Mouse (Mus musculus): ENCODE data around the gene Kcnn3. TPM values are rescaled to one million over a fixed set of nuclear protein-coding genes. Genes with fewer than 3 reads are reported as not detected.

Gene Kcnn3
- polyA plus RNA-seq, 1 experiment from 2014 or later, result 9.9 TPM

- 0 out of 2 replicates have a peak, but pooled peaks cover 5% of the 10 kb centered on the region for H3K36me3 ChIP-seq (ENCODE audit: control insufficient read depth, insufficient read depth, low read length)
- H3K27me3 ChIP-seq (ENCODE audit: control insufficient read depth, insufficient read depth, low read length), result no peaks in the 10 kb centered on the region
- H3K4me3 ChIP-seq (ENCODE audit: low read depth, low read length), result no peak overlapping the region
- no peaks in the 10 kb centered on the region for H3K9me3 ChIP-seq (ENCODE audit: control insufficient read depth, low read length)
- H3K4me2 ChIP-seq (ENCODE audit: low read depth, low read length), result no peak overlapping the region
- H3K4me1 ChIP-seq (ENCODE audit: control insufficient read depth, insufficient read depth, low read length), result peaks cover 5% of the 10 kb centered on the region; the same call in 1 of the 2 replicates
- no peak for ATAC-seq (ENCODE audit: low read depth)
- no peak overlapping the region for H3K9ac ChIP-seq (replicated peaks; ENCODE audit: low read depth, low read length)
- H3K27ac ChIP-seq (ENCODE audit: low read depth, low read length), result no peak overlapping the region; the same call in 1 of the 2 replicates
- 51% methylated on average over 7 of the region's 7 CpGs for WGBS
Measured at GRCm38 (mm10) chr3:89569707-89570324, 49.9 kb downstream of the Kcnn3 start.

- no peaks in the 10 kb centered on the region for H3K9me3 ChIP-seq (ENCODE audit: control insufficient read depth, low read length)
- H3K36me3 ChIP-seq (ENCODE audit: control insufficient read depth, insufficient read depth, low read length), result 0 out of 2 replicates have a peak, but pooled peaks cover 5% of the 10 kb centered on the region
- H3K27me3 ChIP-seq (ENCODE audit: control insufficient read depth, insufficient read depth, low read length), result no peaks in the 10 kb centered on the region
- WGBS, result 68% methylated on average over 3 of the region's 3 CpGs
- no peak overlapping the region for H3K4me3 ChIP-seq (ENCODE audit: low read depth, low read length)
- H3K4me2 ChIP-seq (ENCODE audit: low read depth, low read length), result no peak overlapping the region
- H3K4me1 ChIP-seq (ENCODE audit: control insufficient read depth, insufficient read depth, low read length), result peaks cover 5% of the 10 kb centered on the region; the same call in 1 of the 2 replicates
- H3K27ac ChIP-seq (ENCODE audit: low read depth, low read length), result no peak overlapping the region; the same call in 1 of the 2 replicates
- H3K9ac ChIP-seq (replicated peaks; ENCODE audit: low read depth, low read length), result no peak overlapping the region
- ATAC-seq (ENCODE audit: low read depth), result no peak
Measured at GRCm38 (mm10) chr3:89570362-89570761, 50.4 kb downstream of the Kcnn3 start.

- Histone ChIP-seq H3K9me3 (ENCODE audit: control insufficient read depth, low read length) (no peaks in the 10 kb centered on the region), H3K36me3 (ENCODE audit: control insufficient read depth, insufficient read depth, low read length) (no peaks in the 10 kb centered on the region), H3K9ac (replicated peaks; ENCODE audit: low read depth, low read length) (no peak overlapping the region), H3K27me3 (ENCODE audit: control insufficient read depth, insufficient read depth, low read length) (no peaks in the 10 kb centered on the region), H3K27ac (ENCODE audit: low read depth, low read length) (no peak overlapping the region), H3K4me2 (ENCODE audit: low read depth, low read length) (no peak overlapping the region), H3K4me3 (ENCODE audit: low read depth, low read length) (no peak overlapping the region), H3K4me1 (ENCODE audit: control insufficient read depth, insufficient read depth, low read length) (peaks cover 5% of the 10 kb centered on the region; the same call in 1 of the 2 replicates)
- WGBS, result 54% methylated on average over 2 of the region's 2 CpGs
- ATAC-seq (ENCODE audit: low read depth), result 0 out of 2 replicates have a peak, but pooled peaks have one; percentile 51
Measured at GRCm38 (mm10) chr3:89574260-89574659, 54.3 kb downstream of the Kcnn3 start.

GRCm38 (mm10) chr3:89576381-89576780, 56.4 kb downstream of the Kcnn3 start:
- Histone ChIP-seq H3K4me3 (ENCODE audit: low read depth, low read length) (no peak overlapping the region), H3K27me3 (ENCODE audit: control insufficient read depth, insufficient read depth, low read length) (no peaks in the 10 kb centered on the region), H3K27ac (ENCODE audit: low read depth, low read length) (no peak overlapping the region), H3K9me3 (ENCODE audit: control insufficient read depth, low read length) (no peaks in the 10 kb centered on the region), H3K4me2 (ENCODE audit: low read depth, low read length) (no peak overlapping the region), H3K9ac (replicated peaks; ENCODE audit: low read depth, low read length) (no peak overlapping the region), H3K36me3 (ENCODE audit: control insufficient read depth, insufficient read depth, low read length) (no peaks in the 10 kb centered on the region), H3K4me1 (ENCODE audit: control insufficient read depth, insufficient read depth, low read length) (0 out of 2 replicates have a peak, but pooled peaks cover 4% of the 10 kb centered on the region)
- WGBS, result 93% methylated on average over 6 of the region's 6 CpGs
- ATAC-seq (ENCODE audit: low read depth), result no peak

- no peak for ATAC-seq (ENCODE audit: low read depth)
- no peak overlapping the region for H3K27ac ChIP-seq (ENCODE audit: low read depth, low read length)
- H3K9ac ChIP-seq (replicated peaks; ENCODE audit: low read depth, low read length), result no peak overlapping the region
- no peaks in the 10 kb centered on the region for H3K9me3 ChIP-seq (ENCODE audit: control insufficient read depth, low read length)
- H3K4me1 ChIP-seq (ENCODE audit: control insufficient read depth, insufficient read depth, low read length), result 0 out of 2 replicates have a peak, but pooled peaks cover 4% of the 10 kb centered on the region
- H3K4me2 ChIP-seq (ENCODE audit: low read depth, low read length), result no peak overlapping the region
- H3K27me3 ChIP-seq (ENCODE audit: control insufficient read depth, insufficient read depth, low read length), result no peaks in the 10 kb centered on the region
- 85% methylated on average over 5 of the region's 5 CpGs for WGBS
- no peak overlapping the region for H3K4me3 ChIP-seq (ENCODE audit: low read depth, low read length)
- no peaks in the 10 kb centered on the region for H3K36me3 ChIP-seq (ENCODE audit: control insufficient read depth, insufficient read depth, low read length)
Measured at GRCm38 (mm10) chr3:89577154-89577553, 57.2 kb downstream of the Kcnn3 start.

GRCm38 (mm10) chr3:89578083-89578482, 58.1 kb downstream of the Kcnn3 start:
- Histone ChIP-seq H3K9me3 (ENCODE audit: control insufficient read depth, low read length) (no peaks in the 10 kb centered on the region), H3K4me1 (ENCODE audit: control insufficient read depth, insufficient read depth, low read length) (0 out of 2 replicates have a peak, but pooled peaks cover 4% of the 10 kb centered on the region), H3K27me3 (ENCODE audit: control insufficient read depth, insufficient read depth, low read length) (no peaks in the 10 kb centered on the region), H3K36me3 (ENCODE audit: control insufficient read depth, insufficient read depth, low read length) (no peaks in the 10 kb centered on the region), H3K27ac (ENCODE audit: low read depth, low read length) (no peak overlapping the region), H3K4me3 (ENCODE audit: low read depth, low read length) (no peak overlapping the region), H3K9ac (replicated peaks; ENCODE audit: low read depth, low read length) (no peak overlapping the region; the same call in 1 of the 2 replicates), H3K4me2 (ENCODE audit: low read depth, low read length) (no peak overlapping the region)
- ATAC-seq (ENCODE audit: low read depth), result no peak
- 77% methylated on average over 4 of the region's 4 CpGs for WGBS

- H3K4me3 ChIP-seq (ENCODE audit: low read depth, low read length), result no peak overlapping the region
- no peak overlapping the region for H3K4me2 ChIP-seq (ENCODE audit: low read depth, low read length)
- no peak for ATAC-seq (ENCODE audit: low read depth)
- no peak overlapping the region for H3K27ac ChIP-seq (ENCODE audit: low read depth, low read length)
- no peaks in the 10 kb centered on the region for H3K27me3 ChIP-seq (ENCODE audit: control insufficient read depth, insufficient read depth, low read length)
- WGBS, result 78% methylated on average over 10 of the region's 10 CpGs
- no peaks in the 10 kb centered on the region for H3K9me3 ChIP-seq (ENCODE audit: control insufficient read depth, low read length)
- no peaks in the 10 kb centered on the region for H3K36me3 ChIP-seq (ENCODE audit: control insufficient read depth, insufficient read depth, low read length)
- no peak overlapping the region for H3K9ac ChIP-seq (replicated peaks; ENCODE audit: low read depth, low read length)
- H3K4me1 ChIP-seq (ENCODE audit: control insufficient read depth, insufficient read depth, low read length), result peaks cover 5% of the 10 kb centered on the region; the same call in 1 of the 2 replicates
Measured at GRCm38 (mm10) chr3:89578803-89579202, 58.8 kb downstream of the Kcnn3 start.

GRCm38 (mm10) chr3:89584254-89584653, 64.3 kb downstream of the Kcnn3 start:
- no peak overlapping the region for H3K4me2 ChIP-seq (ENCODE audit: low read depth, low read length)
- H3K4me1 ChIP-seq (ENCODE audit: control insufficient read depth, insufficient read depth, low read length), result peaks cover 21% of the 10 kb centered on the region
- peak overlapping the region; percentile 45 for H3K27ac ChIP-seq (ENCODE audit: low read depth, low read length)
- peak; percentile 48; the same call in 1 of the 2 replicates for ATAC-seq (ENCODE audit: low read depth)
- no peaks in the 10 kb centered on the region for H3K9me3 ChIP-seq (ENCODE audit: control insufficient read depth, low read length)
- no peaks in the 10 kb centered on the region for H3K27me3 ChIP-seq (ENCODE audit: control insufficient read depth, insufficient read depth, low read length)
- no peak overlapping the region for H3K4me3 ChIP-seq (ENCODE audit: low read depth, low read length)
- no peaks in the 10 kb centered on the region for H3K36me3 ChIP-seq (ENCODE audit: control insufficient read depth, insufficient read depth, low read length)
- H3K9ac ChIP-seq (replicated peaks; ENCODE audit: low read depth, low read length), result no peak overlapping the region
- whole genome bisulfite sequencing, result 52% methylated on average over 4 of the region's 4 CpGs

- Histone ChIP-seq H3K36me3 (ENCODE audit: control insufficient read depth, insufficient read depth, low read length) (no peaks in the 10 kb centered on the region), H3K4me3 (ENCODE audit: low read depth, low read length) (no peak overlapping the region), H3K27ac (ENCODE audit: low read depth, low read length) (no peak overlapping the region), H3K9me3 (ENCODE audit: control insufficient read depth, low read length) (no peaks in the 10 kb centered on the region), H3K9ac (replicated peaks; ENCODE audit: low read depth, low read length) (no peak overlapping the region), H3K4me2 (ENCODE audit: low read depth, low read length) (no peak overlapping the region), H3K27me3 (ENCODE audit: control insufficient read depth, insufficient read depth, low read length) (no peaks in the 10 kb centered on the region), H3K4me1 (ENCODE audit: control insufficient read depth, insufficient read depth, low read length) (peaks cover 32% of the 10 kb centered on the region)
- 83% methylated on average over 11 of the region's 11 CpGs for WGBS
- no peak for ATAC-seq (ENCODE audit: low read depth)
Measured at GRCm38 (mm10) chr3:89588436-89588835, 68.5 kb downstream of the Kcnn3 start.

Data from neural tube, embryonic 14.5 days (tissue).